In the genomic region with DNA sequence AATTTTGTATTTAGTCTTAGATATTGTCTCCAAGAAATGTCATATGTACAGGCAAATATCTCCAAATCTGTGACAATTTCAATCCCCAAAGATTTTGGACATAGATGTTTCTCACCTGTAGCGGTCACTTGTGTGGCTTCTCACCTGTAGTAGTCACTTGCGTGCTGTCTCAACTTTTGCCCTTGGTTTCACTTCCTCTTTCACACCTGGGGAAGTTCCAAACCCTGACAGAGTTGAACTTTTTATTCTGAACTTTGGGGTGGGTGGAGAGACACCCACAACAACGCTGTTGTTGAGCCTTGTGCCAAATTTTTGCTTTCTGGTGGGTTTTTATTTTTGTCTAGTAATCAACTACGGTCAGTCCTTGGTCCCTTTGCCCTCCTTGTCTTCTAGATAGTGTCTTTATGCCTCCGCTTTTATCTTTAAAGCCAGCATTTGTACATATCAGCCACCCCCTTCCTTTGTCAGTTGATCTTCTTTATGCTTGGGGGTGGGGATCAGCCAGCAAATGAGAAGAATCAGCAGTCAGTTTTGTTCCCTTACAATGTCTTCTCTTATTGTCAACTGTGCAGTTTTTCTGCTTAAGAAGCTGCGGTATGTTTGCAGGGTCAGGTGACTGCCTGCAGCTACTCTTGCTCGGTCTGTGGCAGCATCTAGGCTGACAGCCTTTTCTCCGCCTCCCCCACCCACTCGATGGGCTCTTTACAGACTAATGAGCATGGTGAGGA, we compare ENCODE assay signal across 11 mouse cellular contexts. TPM values are rescaled to one million over a fixed set of nuclear protein-coding genes. Genes with fewer than 3 reads are reported as not detected.
DNase-seq lines count a peak whose midpoint lies in the region; ATAC-seq and TF ChIP-seq lines count a peak whose summit lies in the region.
"Had no signal": no experiment of that assay in that cellular context is flagged by ENCODE, and none has a peak within 500 bp of the region (broad histone marks: within the 10 kb centered on the region; RNA-seq: fewer than 3 reads in every experiment).

No protein-coding gene starts in this region.

- no peak for DNase-seq in midbrain, embryonic 10.5 days (ENCODE audit: low spot score)
- peak; percentile 62 for DNase-seq in brain, embryonic 14.5 days (ENCODE audit: low read depth)
- DNase-seq in thymus, postnatal 0 days (ENCODE audit: low spot score): peak; percentile 53
- DNase-seq in cerebellum, adult 8-10 months: no peak
- no peak for DNase-seq in gastrocnemius, postnatal 36 days
- DNase-seq: adrenal gland, postnatal 14 days; kidney, postnatal 14 days; lung, adult 2 months had no signal

- H3K27me3 ChIP-seq in midbrain, embryonic 15.5 days (replicated peaks): no peaks in the 10 kb centered on the region
- H3K27me3 ChIP-seq in midbrain, embryonic 10.5 days (ENCODE audit: low read depth, poor library complexity, severe bottlenecking): no peaks in the 10 kb centered on the region
- H3K27me3 ChIP-seq in liver, embryonic 12.5 days (replicated peaks): no peaks in the 10 kb centered on the region
- H3K27me3 ChIP-seq: embryonic facial prominence, embryonic 13.5 days had no signal

- TF ChIP-seq POLR2A in brain, embryonic 14.5 days (IDR thresholded peaks at IDR 0.05; ENCODE audit: borderline replicate concordance, extremely low read depth, insufficient read depth, insufficient read length, poor library complexity, severe bottlenecking): no peak

- no peak overlapping the region for H3K4me3 ChIP-seq in midbrain, embryonic 15.5 days
- no peak overlapping the region for H3K4me3 ChIP-seq in midbrain, embryonic 10.5 days
- H3K4me3 ChIP-seq in liver, embryonic 12.5 days: peak overlapping the region; percentile 18
- H3K4me3 ChIP-seq: embryonic facial prominence, embryonic 13.5 days had no signal

- no peak for TF ChIP-seq CTCF in brain, embryonic 14.5 days (IDR thresholded peaks at IDR 0.05; ENCODE audit: borderline replicate concordance, extremely low read depth, insufficient read depth, insufficient read length)

- WGBS in midbrain, embryonic 15.5 days: 47% methylated on average over 9 of the region's 9 CpGs
- 58% methylated on average over 9 of the region's 9 CpGs for WGBS in midbrain, embryonic 10.5 days
- 28% methylated on average over 9 of the region's 9 CpGs for WGBS in liver, embryonic 12.5 days (ENCODE audit: insufficient replicate concordance)

- no peaks in the 10 kb centered on the region for H3K9me3 ChIP-seq in midbrain, embryonic 15.5 days
- no peaks in the 10 kb centered on the region for H3K9me3 ChIP-seq in midbrain, embryonic 10.5 days (replicated peaks)
- H3K9me3 ChIP-seq in liver, embryonic 12.5 days (replicated peaks): no peaks in the 10 kb centered on the region
- H3K9me3 ChIP-seq: embryonic facial prominence, embryonic 13.5 days had no signal

- H3K4me2 ChIP-seq in midbrain, embryonic 15.5 days: peak overlapping the region; percentile 21; the same call in 1 of the 2 replicates
- H3K4me2 ChIP-seq in liver, embryonic 12.5 days: peak overlapping the region; percentile 60
- H3K4me2 ChIP-seq: embryonic facial prominence, embryonic 13.5 days had no signal

- peaks cover 7% of the 10 kb centered on the region for H3K4me1 ChIP-seq in midbrain, embryonic 15.5 days
- peaks cover 21% of the 10 kb centered on the region for H3K4me1 ChIP-seq in midbrain, embryonic 10.5 days
- peaks cover 83% of the 10 kb centered on the region for H3K4me1 ChIP-seq in liver, embryonic 12.5 days

- ATAC-seq in midbrain, embryonic 15.5 days (replicated peaks): peak; percentile 84
- peak; percentile 63 for ATAC-seq in liver, embryonic 12.5 days

- intact Hi-C loops in gastrocnemius, postnatal 36 days (cut with DNase I): no loop called here

- H3K36me3 ChIP-seq in midbrain, embryonic 15.5 days (replicated peaks): no peaks in the 10 kb centered on the region
- H3K36me3 ChIP-seq in midbrain, embryonic 10.5 days: no peaks in the 10 kb centered on the region
- H3K36me3 ChIP-seq in liver, embryonic 12.5 days: no peaks in the 10 kb centered on the region
- H3K36me3 ChIP-seq: embryonic facial prominence, embryonic 13.5 days had no signal

- no peak overlapping the region for H3K27ac ChIP-seq in midbrain, embryonic 15.5 days
- H3K27ac ChIP-seq in midbrain, embryonic 10.5 days (replicated peaks): no peak overlapping the region
- H3K27ac ChIP-seq in liver, embryonic 12.5 days: peak overlapping the region; percentile 67
- H3K27ac ChIP-seq: embryonic facial prominence, embryonic 13.5 days had no signal

- no peak overlapping the region for H3K9ac ChIP-seq in midbrain, embryonic 15.5 days
- peak overlapping the region; percentile 48 for H3K9ac ChIP-seq in liver, embryonic 12.5 days
- H3K9ac ChIP-seq: embryonic facial prominence, embryonic 13.5 days had no signal

RNA-seq across cellular contexts. Expression of a gene that starts 14.8 kb away (rescaled TPM):
- 17.6 and 18.2 TPM in 2 replicates for polyA plus RNA-seq in midbrain, embryonic 15.5 days (2015; fragmentation: Nextera tagmentation; extraction: Ambion mirVana)
- 5.9 and 7.7 TPM in 2 replicates for polyA plus RNA-seq in midbrain, embryonic 10.5 days (2016; fragmentation: Nextera tagmentation; extraction: Ambion mirVana)
- polyA plus RNA-seq in brain, embryonic 14.5 days (2012; rRNA removed): 27.3 and 29.5 TPM in 2 replicates
- 21.1 and 22.4 TPM in 2 replicates for polyA plus RNA-seq in liver, embryonic 12.5 days (2016; fragmentation: Nextera tagmentation; extraction: Ambion mirVana)
- 15.8 and 16.7 TPM in 2 replicates for polyA plus RNA-seq in thymus, postnatal 0 days (2015; fragmentation: Nextera tagmentation; extraction: Ambion mirVana)
- total RNA-seq in gastrocnemius, postnatal 36 days (2021): 10 to 100 TPM; 29.5 to 30.6 TPM

Comparison
In these comparisons a context has a peak if more than half of its experiments do, and no peak if none do; other contexts are left out.
1. DNase-seq: peak in brain, embryonic 14.5 days (single experiment) and thymus, postnatal 0 days (single experiment); none in midbrain, embryonic 10.5 days (single experiment), cerebellum, adult 8-10 months (single experiment) and gastrocnemius, postnatal 36 days (0 of 2).